Mouse (Mus musculus) macrophage (primary cell): Measurements from ENCODE around the gene Agxt. TPM values are rescaled to one million over a fixed set of nuclear protein-coding genes. Genes with fewer than 3 reads are reported as not detected.

ENCODE experiments used
- H3K27ac ChIP-seq: fragments of 350-480 bp; formaldehyde crosslinking; 2 replicates; pipeline ENCODE4 v1.9.0; 2021
- H3K36me3 ChIP-seq: fragments of 350-480 bp; formaldehyde crosslinking; 2 replicates; pipeline ENCODE4 v1.9.0; 2021; ENCODE audit errors: inconsistent target
- H3K4me3 ChIP-seq: fragments of 350-480 bp; formaldehyde crosslinking; 2 replicates; pipeline ENCODE4 v1.9.0; 2021; ENCODE audit errors: inconsistent target
- H3K79me2 ChIP-seq: fragments of 350-480 bp; formaldehyde crosslinking; 2 replicates; pipeline ENCODE4 v1.9.0; 2021; ENCODE audit errors: inconsistent target
- WGBS: methylation state at CpG from one replicate; pipeline ENCODE4 v1.1.7; 2026; ENCODE audit warnings: inconsistent platforms; ENCODE audit not compliant: missing documents; 5-methylcytosine and 5-hydroxymethylcytosine counted together
- polyA plus RNA-seq: library from polyadenylated mRNA; stranded (reverse); fragments of 250-400 nt; gene quantifications from 3 replicates; pipeline ENCODE4 v1.2.4, GENCODE M21; 2018; ENCODE audit warnings: inconsistent platforms
- total RNA-seq, 78 experiments: library from RNA; depleted of rRNA; stranded (reverse); fragments of 250-400 nt; gene quantifications; 1 replicate in 9 of 78; 2 replicates in 24 of 78; 3 replicates in 43 of 78; 4 replicates in 2 of 78; pipeline ENCODE4 v1.2.4; 2018; ENCODE audit warnings: inconsistent platforms in 56 of 78

Gene Agxt
- not detected for total RNA-seq (2018; cell fraction: chromatin; rRNA removed)
- total RNA-seq (2018; cell fraction: cytosol; rRNA removed) = not detected
- not detected for total RNA-seq (2018; cell fraction: nucleus; rRNA removed)
- not detected in 3 replicates for polyA plus RNA-seq

DNA sequence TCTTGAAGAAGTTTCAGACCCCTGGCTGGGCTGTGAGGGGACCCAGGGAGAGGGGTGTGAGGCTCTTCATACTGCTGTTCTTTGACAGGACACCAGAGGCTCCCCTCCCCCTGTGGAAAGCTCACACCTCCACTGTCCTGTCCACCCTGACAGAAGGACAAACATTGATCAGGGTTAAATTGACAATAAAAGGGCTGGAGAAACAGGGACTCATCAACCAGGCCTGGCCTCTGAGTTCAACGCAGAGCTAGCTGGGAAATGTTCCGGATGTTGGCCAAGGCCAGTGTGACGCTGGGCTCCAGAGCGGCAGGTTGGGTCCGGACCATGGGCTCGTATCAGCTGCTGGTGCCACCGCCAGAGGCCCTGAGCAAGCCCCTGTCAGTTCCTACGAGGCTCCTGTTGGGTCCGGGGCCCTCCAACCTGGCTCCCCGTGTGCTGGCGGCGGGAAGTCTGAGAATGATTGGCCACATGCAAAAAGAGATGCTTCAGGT, at the start of gene Agxt:
TSS of gene Agxt (plus strand) at position 205 of the 491 bp plus-strand sequence.
- Histone ChIP-seq H3K36me3 (no peaks in the 10 kb centered on the region), H3K27ac (no peak within 1 kb of the TSS), H3K4me3 (no peak within 1 kb of the TSS), H3K79me2 (no peaks in the 10 kb centered on the region)
- WGBS = 93% methylated on average over 12 of the region's 12 CpGs

DNA sequence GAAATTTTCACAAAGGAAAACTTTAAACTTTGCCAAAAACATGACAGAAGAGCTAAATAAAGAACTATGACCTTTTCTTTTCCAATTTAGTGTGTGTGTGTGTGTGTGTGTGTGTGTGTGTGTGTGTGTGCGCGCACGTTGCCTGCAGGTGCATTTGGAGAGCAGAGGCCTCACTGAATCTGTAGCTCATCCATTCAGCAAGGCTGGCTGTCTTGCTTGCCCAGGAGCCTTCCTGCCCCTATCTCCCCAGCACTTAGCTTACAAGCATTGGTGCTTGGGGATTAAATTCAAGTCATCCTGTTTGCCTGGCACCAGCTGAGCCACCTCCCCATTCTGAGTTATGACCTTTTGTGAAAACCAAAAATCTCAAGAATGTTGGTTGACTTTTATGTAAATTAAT, 42.5 kb upstream of the Agxt start:
- Histone ChIP-seq H3K79me2 (no peaks in the 10 kb centered on the region), H3K27ac (no peak overlapping the region), H3K4me3 (no peak overlapping the region), H3K36me3 (no peaks in the 10 kb centered on the region)
- 60% methylated on average over 1 of the region's 3 CpGs for WGBS

DNA sequence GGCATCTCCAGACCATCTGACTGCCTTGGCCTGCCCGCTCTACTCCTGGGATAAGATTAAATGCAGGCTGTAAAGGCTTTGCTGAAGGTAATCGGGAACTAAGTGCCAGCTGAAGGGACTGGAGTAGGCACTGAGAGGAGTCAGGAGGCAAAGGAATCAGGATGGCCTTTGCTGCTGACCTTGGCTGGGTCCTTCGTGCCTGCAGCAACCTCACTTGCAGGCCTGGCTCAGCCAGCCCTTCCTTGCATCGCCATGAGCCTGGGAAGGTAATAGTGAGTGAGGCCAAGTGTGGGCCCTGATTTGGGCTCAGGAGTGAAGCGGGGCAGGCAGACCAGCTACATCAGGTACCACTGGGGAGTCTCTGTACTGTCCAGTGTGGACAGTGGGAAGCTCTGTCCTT, 36.1 kb upstream of the Agxt start:
- 98% methylated on average over 5 of the region's 5 CpGs for WGBS

DNA sequence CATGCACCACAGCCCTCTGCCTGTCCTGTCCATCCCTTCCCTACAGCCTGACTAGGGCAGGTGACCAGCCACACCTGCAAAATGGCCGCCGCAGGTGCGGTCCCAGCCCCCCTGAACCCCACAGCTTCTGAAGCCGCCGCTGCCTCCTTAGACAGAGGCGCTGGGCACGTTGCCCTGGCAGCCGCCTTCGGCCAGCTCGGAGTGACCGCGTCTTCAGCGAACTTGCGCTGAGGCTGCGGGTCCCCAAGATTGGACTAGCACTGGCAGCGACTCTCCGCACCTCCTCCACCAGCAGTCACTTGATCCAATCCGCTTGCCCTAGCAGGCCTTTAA, 34.8 kb upstream of the Agxt start:
- whole genome bisulfite sequencing = 21% methylated on average over 18 of the region's 18 CpGs
- no peaks in the 10 kb centered on the region for H3K79me2 ChIP-seq
- no peaks in the 10 kb centered on the region for H3K36me3 ChIP-seq

More for the DNA sequence above, 36.1 kb upstream of the Agxt start:
- Histone ChIP-seq H3K4me3 (no peak overlapping the region), H3K27ac (no peak overlapping the region), H3K79me2 (no peaks in the 10 kb centered on the region), H3K36me3 (no peaks in the 10 kb centered on the region)

DNA sequence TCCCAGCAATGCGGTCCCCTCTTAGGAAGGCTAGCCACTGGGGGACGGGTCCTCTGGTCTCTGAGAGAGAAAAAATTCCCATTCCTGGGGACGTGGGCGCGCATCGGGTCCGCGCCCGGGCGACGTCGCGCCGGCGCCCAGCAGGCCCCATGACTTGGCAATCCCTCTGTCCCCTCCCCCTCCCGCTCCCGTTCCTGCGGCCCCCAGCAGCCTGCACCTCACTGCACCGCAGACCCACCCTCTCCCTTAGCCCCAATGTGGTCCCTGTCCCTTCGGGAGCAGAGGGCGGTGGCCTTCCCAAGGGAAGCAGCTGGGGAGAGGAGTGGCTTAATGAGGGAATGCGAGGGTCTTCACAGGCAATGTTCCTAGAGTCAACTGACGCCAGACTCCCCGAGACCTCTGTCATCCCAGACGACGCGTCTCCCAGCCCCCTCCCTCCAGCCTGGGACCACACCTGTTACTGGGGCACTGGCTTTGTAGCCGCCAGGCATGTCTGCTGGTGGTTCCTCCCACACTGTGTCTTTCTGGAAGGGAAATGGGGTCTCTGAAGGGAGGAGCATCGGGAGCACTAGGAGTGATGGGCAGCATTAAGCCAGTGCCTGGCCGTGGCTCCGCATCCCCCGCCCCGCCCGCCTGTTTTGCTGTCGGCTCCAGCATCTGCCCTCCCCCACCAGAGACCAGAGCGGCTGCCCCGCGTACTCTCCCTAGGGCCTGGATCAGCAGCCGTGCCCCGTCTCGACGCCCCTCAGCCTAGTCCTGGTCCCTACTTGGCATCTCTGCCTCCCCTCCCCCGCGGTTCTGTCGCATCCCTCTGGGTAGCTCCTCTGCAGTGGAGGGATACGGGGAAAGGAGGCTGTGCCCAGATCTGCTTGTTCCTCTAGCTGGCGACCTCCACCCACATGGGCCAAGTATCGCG, 34.2 kb upstream of the Agxt start:
- H3K27ac ChIP-seq = no peak overlapping the region
- 4% methylated on average over 49 of the region's 49 CpGs for WGBS
- H3K79me2 ChIP-seq = no peaks in the 10 kb centered on the region
- H3K36me3 ChIP-seq = no peaks in the 10 kb centered on the region
- no peak overlapping the region for H3K4me3 ChIP-seq

More for the DNA sequence above, 34.8 kb upstream of the Agxt start:
- Histone ChIP-seq H3K27ac (no peak overlapping the region), H3K4me3 (no peak overlapping the region)

DNA sequence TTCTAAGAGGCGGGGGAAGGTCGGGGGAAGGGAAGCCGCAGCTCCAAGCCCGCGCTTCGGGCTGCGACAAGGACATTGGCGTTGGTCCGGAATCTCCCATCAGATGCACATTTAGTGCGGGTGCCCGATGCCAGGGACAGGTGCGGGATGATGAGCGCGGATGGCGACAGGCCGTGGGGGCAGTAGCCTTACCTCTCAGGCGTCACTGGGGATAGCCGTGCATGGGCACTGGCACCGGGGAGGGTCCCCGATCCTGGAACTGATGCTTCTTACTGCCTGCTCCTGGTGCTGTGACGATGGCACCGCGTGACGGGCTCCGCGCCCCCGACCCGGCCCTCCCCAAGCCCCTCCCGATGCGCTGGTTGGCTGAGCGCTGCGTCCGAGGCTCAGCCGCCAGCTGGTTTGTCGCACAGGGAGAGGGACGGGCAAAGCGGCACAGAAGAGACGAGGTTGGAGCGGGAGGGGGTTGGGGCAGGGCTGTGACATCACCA, 33.4 kb upstream of the Agxt start, which contains the start of gene Kif1a:
TSS of gene Kif1a (minus strand) at position 381 of the 491 bp plus-strand sequence.
- Histone ChIP-seq H3K36me3 (no peaks in the 10 kb centered on the region), H3K27ac (no peak within 1 kb of the TSS), H3K79me2 (no peaks in the 10 kb centered on the region), H3K4me3 (no peak within 1 kb of the TSS)
- 4% methylated on average over 39 of the region's 39 CpGs for WGBS

DNA sequence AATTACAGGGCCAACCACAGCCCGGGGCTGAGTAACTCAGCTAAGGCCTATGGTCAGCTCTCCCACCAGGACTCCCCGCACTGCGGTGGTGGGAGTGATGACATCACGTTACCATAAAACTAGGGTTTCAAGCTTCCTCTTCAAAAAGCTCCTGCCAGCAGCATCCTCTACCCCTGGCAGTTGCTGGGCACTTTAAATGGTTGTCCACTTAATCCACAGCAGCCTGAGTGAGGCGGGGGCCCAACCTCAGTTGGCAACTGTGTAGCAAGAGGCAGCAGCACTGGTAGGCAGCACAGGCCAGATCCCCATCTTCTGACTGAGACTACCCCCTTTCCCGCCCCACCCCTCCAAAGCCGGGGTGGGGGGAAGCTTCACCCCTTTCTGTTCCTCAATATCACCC, 32.3 kb upstream of the Agxt start:
- 61% methylated on average over 7 of the region's 7 CpGs for WGBS
- Histone ChIP-seq H3K4me3 (no peak overlapping the region), H3K27ac (no peak overlapping the region), H3K36me3 (no peaks in the 10 kb centered on the region), H3K79me2 (no peaks in the 10 kb centered on the region)

DNA sequence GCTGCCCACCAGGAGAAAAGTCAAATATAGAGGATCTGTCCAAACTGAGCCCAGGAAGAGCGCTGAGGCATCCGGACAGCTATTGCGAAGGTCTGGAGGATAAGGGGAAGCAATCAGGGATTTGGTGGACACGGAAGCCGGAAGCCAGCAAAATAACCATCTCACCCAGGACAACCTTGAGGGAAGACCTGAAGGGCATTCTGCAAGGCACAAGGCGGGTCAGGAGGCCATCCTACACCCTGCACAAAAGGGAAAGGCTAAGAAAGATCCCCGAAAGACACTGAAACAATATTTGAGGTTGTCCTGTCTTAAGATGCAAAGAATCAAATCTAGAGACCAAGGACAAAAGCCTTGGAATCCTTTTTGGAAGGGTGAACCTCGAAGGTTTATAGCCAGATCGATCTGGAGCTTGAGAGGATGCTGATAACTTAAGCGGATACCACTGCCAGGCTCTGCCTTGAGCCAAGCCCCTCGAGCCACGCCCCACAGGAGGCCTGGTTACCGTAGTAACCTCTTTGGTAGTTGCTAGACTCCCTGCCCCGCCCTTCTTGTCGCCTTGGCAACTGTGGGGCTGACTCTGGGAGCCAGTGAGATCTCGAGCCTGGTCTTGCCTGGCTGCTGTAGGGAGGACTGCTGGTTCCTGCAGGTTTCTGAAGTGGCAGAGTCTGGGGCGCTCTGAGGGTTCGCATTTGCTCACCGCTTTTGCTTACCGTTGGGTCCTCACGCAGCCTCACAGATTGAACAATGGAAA, 20.2 kb upstream of the Agxt start:
- 31% methylated on average over 21 of the region's 21 CpGs for WGBS
- Histone ChIP-seq H3K36me3 (no peaks in the 10 kb centered on the region), H3K79me2 (no peaks in the 10 kb centered on the region), H3K4me3 (peak overlapping the region; percentile 23; the same call in 1 of the 2 replicates), H3K27ac (no peak overlapping the region)

DNA sequence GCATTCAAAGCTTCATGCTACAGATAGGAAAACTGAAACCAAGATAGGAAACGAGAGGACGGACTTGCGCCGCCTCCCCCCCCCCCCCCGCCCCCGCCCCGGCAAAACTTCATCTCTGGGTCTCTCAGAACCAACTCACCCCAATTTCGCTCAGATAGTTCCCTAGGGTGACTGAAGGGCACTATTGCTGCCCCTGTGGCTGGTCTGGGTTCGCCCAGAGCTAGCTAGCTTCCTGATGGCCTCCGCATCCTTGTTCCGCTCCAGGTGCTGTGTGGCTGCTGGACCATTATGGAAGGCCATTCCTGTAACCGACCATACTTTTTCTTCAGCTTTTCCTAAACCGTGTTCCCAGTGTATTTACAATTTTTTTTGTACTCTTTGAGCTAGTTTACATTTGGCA, 19.6 kb upstream of the Agxt start:
- Histone ChIP-seq H3K27ac (no peak overlapping the region), H3K4me3 (peak overlapping the region; percentile 23; the same call in 1 of the 2 replicates), H3K36me3 (no peaks in the 10 kb centered on the region), H3K79me2 (no peaks in the 10 kb centered on the region)
- 41% methylated on average over 10 of the region's 13 CpGs for WGBS

DNA sequence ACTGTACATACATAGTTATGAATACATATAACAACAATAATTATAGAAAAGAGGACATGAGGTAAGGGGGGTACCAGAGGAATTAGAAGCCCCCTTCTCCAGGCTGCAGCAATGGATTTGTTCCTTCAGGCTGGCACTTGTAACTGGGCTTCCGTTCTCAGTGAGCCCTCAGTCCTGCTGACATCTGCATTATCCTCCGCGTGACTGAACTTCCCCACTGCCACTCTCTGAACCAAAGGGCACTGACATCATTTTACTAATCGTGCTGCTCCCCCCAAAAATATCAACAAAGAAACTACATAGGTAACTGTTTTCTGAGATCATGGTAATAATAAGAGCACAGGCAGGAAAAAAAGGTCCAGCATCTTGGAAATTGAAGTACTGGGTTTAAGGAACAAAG, 16.2 kb upstream of the Agxt start:
- 13% methylated on average over 4 of the region's 4 CpGs for WGBS
- H3K36me3 ChIP-seq = no peaks in the 10 kb centered on the region
- no peak overlapping the region for H3K4me3 ChIP-seq
- no peaks in the 10 kb centered on the region for H3K79me2 ChIP-seq
- peak overlapping the region; percentile 57 for H3K27ac ChIP-seq

DNA sequence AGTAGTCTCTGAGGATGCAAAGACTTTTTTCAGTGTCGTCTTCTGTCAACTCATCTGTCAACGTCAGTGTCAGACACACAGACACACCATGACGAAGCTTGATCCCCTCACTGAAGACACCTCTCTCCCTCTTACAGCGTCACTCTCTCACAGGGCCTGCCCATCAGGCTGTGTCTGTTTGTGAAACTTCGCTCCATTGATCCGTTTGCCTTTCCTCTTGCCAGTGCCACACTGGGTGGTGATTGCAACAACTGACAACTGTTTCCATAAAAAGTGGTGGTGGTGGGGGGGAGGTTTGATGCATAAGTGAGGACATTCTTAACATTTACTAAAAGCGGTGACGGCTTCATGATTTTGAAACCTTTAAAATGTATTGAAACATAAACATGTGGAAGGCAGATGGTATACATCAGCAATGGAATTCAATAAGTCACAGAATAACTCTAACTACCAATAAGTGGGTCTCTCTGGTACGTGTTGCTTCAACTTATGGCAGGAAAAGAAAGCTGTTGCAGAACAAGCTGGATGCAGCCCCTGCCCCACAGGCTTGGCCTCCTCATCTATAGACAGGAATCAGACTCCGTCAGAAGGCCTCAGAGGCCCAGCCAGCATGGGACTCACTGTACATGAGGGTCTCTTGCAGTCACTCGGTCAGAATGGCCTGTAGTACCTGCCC, 11.7 kb upstream of the Agxt start:
- 86% methylated on average over 11 of the region's 11 CpGs for WGBS
- Histone ChIP-seq H3K27ac (no peak overlapping the region), H3K36me3 (no peaks in the 10 kb centered on the region), H3K4me3 (no peak overlapping the region), H3K79me2 (no peaks in the 10 kb centered on the region)

DNA sequence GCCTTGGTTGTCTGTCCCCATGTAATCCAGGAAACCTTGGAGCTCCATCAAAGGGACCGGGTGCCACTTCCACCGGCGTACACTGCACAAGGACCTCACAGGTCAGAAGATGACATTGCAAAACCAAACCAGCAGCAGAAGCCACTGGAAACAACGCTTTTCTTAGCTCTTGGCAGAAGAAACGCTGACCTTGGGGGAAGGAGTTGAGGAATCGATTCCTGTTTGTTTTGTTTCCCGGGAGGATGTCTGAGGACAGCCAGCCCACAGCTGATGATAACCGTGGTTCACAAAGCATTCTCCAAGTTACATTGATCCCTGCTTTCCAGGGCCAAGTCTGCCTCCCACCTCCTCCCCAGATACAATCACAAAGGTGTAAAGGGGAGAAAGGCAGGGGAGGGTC, 11.0 kb upstream of the Agxt start:
- Histone ChIP-seq H3K79me2 (no peaks in the 10 kb centered on the region), H3K27ac (no peak overlapping the region), H3K36me3 (no peaks in the 10 kb centered on the region), H3K4me3 (no peak overlapping the region)
- WGBS = 25% methylated on average over 8 of the region's 8 CpGs

DNA sequence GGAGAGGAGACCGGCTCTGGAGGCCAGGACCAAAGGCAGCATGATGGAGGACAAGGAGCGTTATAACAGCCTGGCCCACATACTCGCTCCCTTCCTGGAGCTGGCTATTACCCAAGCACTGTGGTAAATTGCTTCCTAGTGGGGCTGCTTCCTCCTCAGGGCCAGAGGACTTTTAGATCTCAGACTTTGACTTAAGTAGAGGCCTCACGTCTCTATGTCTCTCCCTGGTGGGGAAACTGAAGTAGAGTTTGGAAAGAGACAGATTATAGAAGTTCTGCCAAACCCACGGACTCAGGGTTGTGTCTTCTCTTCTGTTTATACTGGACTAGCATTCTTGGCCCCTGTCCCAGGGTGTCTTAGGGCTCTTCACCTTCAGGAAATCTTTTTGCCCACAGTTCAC, 9.8 kb upstream of the Agxt start:
- H3K27ac ChIP-seq = 0 out of 2 replicates have a peak overlapping the region, but pooled peaks have one; percentile 2
- 6% methylated on average over 5 of the region's 5 CpGs for WGBS
- H3K79me2 ChIP-seq = no peaks in the 10 kb centered on the region
- no peak overlapping the region for H3K4me3 ChIP-seq
- no peaks in the 10 kb centered on the region for H3K36me3 ChIP-seq

DNA sequence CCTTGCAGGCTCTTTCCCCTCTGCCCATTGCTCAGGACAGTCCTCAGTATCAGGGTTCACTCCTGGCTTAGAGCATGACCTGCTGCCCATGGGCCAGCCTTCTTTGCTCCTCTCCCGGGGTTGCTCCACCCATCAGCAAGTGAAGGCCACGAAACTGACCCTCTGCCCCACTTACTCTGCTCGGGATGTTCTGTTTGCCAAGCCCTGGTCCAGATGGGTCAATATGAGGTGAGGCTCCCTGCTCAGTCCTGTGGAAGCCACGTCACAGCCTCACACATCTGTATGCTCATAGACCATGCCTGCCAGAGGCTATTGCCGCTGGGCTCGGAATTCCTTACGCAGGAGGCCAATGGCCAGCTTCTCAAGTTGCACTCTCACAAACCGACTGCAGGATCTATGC, 6.8 kb upstream of the Agxt start:
- Histone ChIP-seq H3K27ac (no peak overlapping the region), H3K4me3 (no peak overlapping the region), H3K79me2 (no peaks in the 10 kb centered on the region), H3K36me3 (no peaks in the 10 kb centered on the region)
- 89% methylated on average over 8 of the region's 8 CpGs for WGBS
